Mouse (Mus musculus) ES-E14 (cell line): Measurements from ENCODE around the gene Rad54l.

Experiments used
- MAFK ChIP-seq: IDR thresholded peaks from 2 replicates; pipeline ENCODE4 v1.6.1; 2014; ENCODE audit warnings: mild to moderate bottlenecking, low read depth, low read length, inconsistent platforms; ENCODE audit not compliant: insufficient read depth
- ZNF384 ChIP-seq: IDR thresholded peaks from 2 replicates; pipeline ENCODE4 v1.6.1; 2012; ENCODE audit warnings: low read depth, low read length, inconsistent platforms

DNA sequence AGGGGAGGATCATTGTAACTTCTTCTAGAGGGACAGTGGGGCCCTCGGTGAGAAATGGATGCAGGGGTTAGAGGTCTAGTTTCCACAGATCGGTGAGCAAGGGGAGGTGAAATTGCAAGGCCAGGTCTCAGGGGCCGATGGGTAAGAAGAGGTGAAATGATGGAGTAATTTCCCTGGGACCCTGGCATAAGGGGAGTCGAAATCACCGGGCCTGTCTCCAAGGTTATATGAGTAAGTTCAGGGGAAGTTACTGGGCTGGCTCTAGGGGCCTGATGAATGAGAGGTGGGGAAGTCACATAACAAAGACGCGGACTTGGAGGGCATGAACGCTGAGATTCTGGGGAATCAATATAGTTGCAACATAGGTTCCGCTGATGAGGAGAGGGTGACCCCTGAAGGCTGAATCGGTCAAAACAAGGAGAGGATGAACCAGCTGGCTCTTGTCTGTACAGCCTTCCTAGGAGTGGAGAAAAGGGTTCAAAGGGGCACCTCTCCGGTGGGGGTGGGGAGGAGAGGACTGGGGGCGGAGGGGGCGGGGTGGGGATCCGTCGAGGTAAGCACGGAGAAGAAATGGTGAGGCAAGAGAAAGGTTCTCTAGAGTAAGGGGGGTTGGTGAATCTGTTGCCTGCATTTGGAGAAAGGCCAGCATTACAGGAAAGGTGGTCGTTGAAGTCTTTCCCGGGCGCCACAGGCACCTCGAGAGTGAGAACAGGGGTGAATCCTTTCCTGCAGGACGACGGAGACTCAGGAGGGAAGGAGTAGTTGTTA, 70.8 kb downstream of the Rad54l start:
- TF ChIP-seq MAFK (no peak), ZNF384 (no peak)
